Mouse (Mus musculus): ENCODE results near the gene Shroom3.

Gene Shroom3

GRCm38 (mm10) chr5:92854983-92855382 is 171.7 kb downstream of the Shroom3 start:
- no peak for DNase-seq (ENCODE audit: low read depth)

- DNase-seq (ENCODE audit: low read depth): no peak
Observed at GRCm38 (mm10) chr5:92856346-92856745, 173.1 kb downstream of the Shroom3 start.

GRCm38 (mm10) chr5:92857177-92857576 is 173.9 kb downstream of the Shroom3 start:
- DNase-seq (ENCODE audit: low read depth): no peak

- no peak for DNase-seq (ENCODE audit: low read depth)
Observed at GRCm38 (mm10) chr5:92858104-92858503, 174.9 kb downstream of the Shroom3 start.

- no peak for DNase-seq (ENCODE audit: low read depth)
Observed at GRCm38 (mm10) chr5:92858576-92858975, 175.3 kb downstream of the Shroom3 start.

- no peak for DNase-seq (ENCODE audit: low read depth)
Observed at GRCm38 (mm10) chr5:92861416-92862112, 178.3 kb downstream of the Shroom3 start.

GRCm38 (mm10) chr5:92865090-92865489 is 181.9 kb downstream of the Shroom3 start:
- DNase-seq (ENCODE audit: low read depth): no peak

- DNase-seq (ENCODE audit: low read depth): no peak
Observed at GRCm38 (mm10) chr5:92866546-92866945, 183.3 kb downstream of the Shroom3 start.

GRCm38 (mm10) chr5:92867253-92867652 is 184.0 kb downstream of the Shroom3 start:
- no peak for DNase-seq (ENCODE audit: low read depth)

- DNase-seq (ENCODE audit: low read depth): no peak
Observed at GRCm38 (mm10) chr5:92868231-92868630, 185.0 kb downstream of the Shroom3 start.

GRCm38 (mm10) chr5:92871048-92871447 is 187.8 kb downstream of the Shroom3 start:
- no peak for DNase-seq (ENCODE audit: low read depth)

GRCm38 (mm10) chr5:92872182-92872581 is 188.9 kb downstream of the Shroom3 start:
- no peak for DNase-seq (ENCODE audit: low read depth)

- no peak for DNase-seq (ENCODE audit: low read depth)
Observed at GRCm38 (mm10) chr5:92872991-92873390, 189.8 kb downstream of the Shroom3 start.

- DNase-seq (ENCODE audit: low read depth): no peak
Observed at GRCm38 (mm10) chr5:92873518-92873917, 190.3 kb downstream of the Shroom3 start.

- no peak for DNase-seq (ENCODE audit: low read depth)
Observed at GRCm38 (mm10) chr5:92875836-92876235, 192.6 kb downstream of the Shroom3 start.

GRCm38 (mm10) chr5:92877104-92877503 is 193.9 kb downstream of the Shroom3 start:
- DNase-seq (ENCODE audit: low read depth): no peak

GRCm38 (mm10) chr5:92880393-92880792 is 197.2 kb downstream of the Shroom3 start:
- no peak for DNase-seq (ENCODE audit: low read depth)

GRCm38 (mm10) chr5:92880893-92881292 is 197.7 kb downstream of the Shroom3 start:
- no peak for DNase-seq (ENCODE audit: low read depth)

- no peak for DNase-seq (ENCODE audit: low read depth)
Observed at GRCm38 (mm10) chr5:92886141-92886540, 202.9 kb downstream of the Shroom3 start.

GRCm38 (mm10) chr5:92887501-92887900 is 204.3 kb downstream of the Shroom3 start:
- DNase-seq (ENCODE audit: low read depth): no peak

GRCm38 (mm10) chr5:92888628-92889241 is 205.5 kb downstream of the Shroom3 start:
- DNase-seq (ENCODE audit: low read depth): no peak

- DNase-seq (ENCODE audit: low read depth): no peak
Observed at GRCm38 (mm10) chr5:92890902-92891301, 207.7 kb downstream of the Shroom3 start.

GRCm38 (mm10) chr5:92893284-92893683 is 210.0 kb downstream of the Shroom3 start:
- no peak for DNase-seq (ENCODE audit: low read depth)

- DNase-seq (ENCODE audit: low read depth): no peak
Observed at GRCm38 (mm10) chr5:92893711-92894110, 210.5 kb downstream of the Shroom3 start.

Data from induced T-regulatory cell, adult 2 months (primary cell).